Mouse (Mus musculus) heart, embryonic 16.5 days (tissue): ENCODE results near the gene Ralgps1. TPM values are rescaled to one million over a fixed set of nuclear protein-coding genes. Genes with fewer than 3 reads are reported as not detected.
A peak's percentile ranks its signal among the peaks of the same experiment; 100 is the strongest.

Experiments used
- ATAC-seq: fragments of 200-750 bp; cut with Nextera tagmentation; replicated peaks from 2 replicates; pipeline ENCODE4 v1.8.0; 2017; ENCODE audit warnings: moderate number of reproducible peaks; ENCODE audit not compliant: insufficient read depth, low FRiP score; ENCODE audit errors: extremely low read depth
- H3K27ac ChIP-seq: fragments of 300-500 bp; sonication (generic); 2 replicates; pipeline ENCODE4 v1.5.1; 2014; ENCODE audit warnings: mild to moderate bottlenecking, low read length, control low read depth, moderate library complexity
- H3K27me3 ChIP-seq: fragments of 300-500 bp; sonication (generic); 2 replicates; pipeline ENCODE4 v1.6.1; 2014; ENCODE audit warnings: low read length, mixed read lengths; ENCODE audit not compliant: control insufficient read depth, insufficient read depth
- H3K36me3 ChIP-seq: fragments of 300-500 bp; sonication (generic); 2 replicates; pipeline ENCODE4 v1.6.1; 2014; ENCODE audit not compliant: control insufficient read depth, insufficient read depth
- H3K4me1 ChIP-seq: fragments of 300-500 bp; sonication (generic); 2 replicates; pipeline ENCODE4 v1.6.1; 2014; ENCODE audit warnings: low read length, mixed read lengths; ENCODE audit not compliant: control insufficient read depth, insufficient read depth
- H3K4me2 ChIP-seq: fragments of 300-500 bp; sonication (generic); 2 replicates; pipeline ENCODE4 v1.6.1; 2014; ENCODE audit warnings: low read depth, mild to moderate bottlenecking, control low read depth, low read length
- H3K4me3 ChIP-seq: fragments of 300-500 bp; sonication (generic); 2 replicates; pipeline ENCODE4 v1.5.1; 2014; ENCODE audit warnings: mild to moderate bottlenecking, control low read depth, low read length
- H3K9ac ChIP-seq: fragments of 300-500 bp; sonication (generic); 2 replicates; pipeline ENCODE4 v1.6.1; 2014; ENCODE audit warnings: low read length, control low read depth
- H3K9me3 ChIP-seq: fragments of 300-500 bp; sonication (generic); replicated peaks from 2 replicates; pipeline ENCODE4 v1.6.1; 2016; ENCODE audit warnings: low read length; ENCODE audit not compliant: control insufficient read depth
- WGBS: fragments of 180-500 bp; shearing (Covaris S2); extraction: QIAGEN DNeasy Blood & Tissue Kit; methylation state at CpG from one replicate; pipeline ENCODE4 v1.1.7; 2014; 5-methylcytosine and 5-hydroxymethylcytosine counted together
- polyA plus RNA-seq: library from polyadenylated mRNA; unstranded; fragments of >200 nt; fragmentation: Nextera tagmentation; extraction: Ambion mirVana; gene quantifications from 2 replicates; pipeline ENCODE4 v1.2.1, GENCODE M21; 2015

Ralgps1 gene
- polyA plus RNA-seq, 1 experiment from 2014 or later = 4.6 TPM

- H3K27ac ChIP-seq = peak overlapping the region; percentile 30; the same call in 1 of the 2 replicates
- peaks cover 11% of the 10 kb centered on the region for H3K4me1 ChIP-seq
- no peak overlapping the region; the same call in 1 of the 2 replicates for H3K9ac ChIP-seq
- no peaks in the 10 kb centered on the region for H3K9me3 ChIP-seq
- no peak overlapping the region for H3K4me2 ChIP-seq
- H3K27me3 ChIP-seq = no peaks in the 10 kb centered on the region
- H3K4me3 ChIP-seq = no peak overlapping the region
- ATAC-seq = no peak
- H3K36me3 ChIP-seq = no peaks in the 10 kb centered on the region
- WGBS = 47% methylated on average over 9 of the region's 9 CpGs
These were observed 5.4 kb downstream of the Ralgps1 start for GRCm38 (mm10) chr2:33365703-33366471.

GRCm38 (mm10) chr2:33364656-33365055, 6.6 kb downstream of the Ralgps1 start:
- ATAC-seq = no peak
- 83% methylated on average over 4 of the region's 4 CpGs for WGBS
- no peak overlapping the region for H3K4me2 ChIP-seq

GRCm38 (mm10) chr2:33363890-33364289, 7.4 kb downstream of the Ralgps1 start:
- Histone ChIP-seq H3K9me3 (no peaks in the 10 kb centered on the region), H3K9ac (no peak overlapping the region), H3K4me2 (no peak overlapping the region), H3K27me3 (no peaks in the 10 kb centered on the region), H3K27ac (no peak overlapping the region), H3K4me3 (no peak overlapping the region), H3K36me3 (no peaks in the 10 kb centered on the region), H3K4me1 (peaks cover 17% of the 10 kb centered on the region)
- no peak for ATAC-seq
- 84% methylated on average over 4 of the region's 4 CpGs for WGBS

More at GRCm38 (mm10) chr2:33364656-33365055, 6.6 kb downstream of the Ralgps1 start:
- Histone ChIP-seq H3K9ac (no peak overlapping the region), H3K27ac (no peak overlapping the region), H3K36me3 (no peaks in the 10 kb centered on the region), H3K4me3 (no peak overlapping the region), H3K9me3 (no peaks in the 10 kb centered on the region), H3K4me1 (peaks cover 17% of the 10 kb centered on the region), H3K27me3 (no peaks in the 10 kb centered on the region)

- Histone ChIP-seq H3K4me3 (no peak overlapping the region), H3K4me1 (peaks cover 16% of the 10 kb centered on the region), H3K9ac (0 out of 2 replicates have a peak overlapping the region, but pooled peaks have one; percentile 8), H3K4me2 (no peak overlapping the region; the same call in 1 of the 2 replicates), H3K36me3 (no peaks in the 10 kb centered on the region), H3K9me3 (no peaks in the 10 kb centered on the region), H3K27me3 (no peaks in the 10 kb centered on the region), H3K27ac (no peak overlapping the region)
- ATAC-seq = no peak
- WGBS = 47% methylated on average over 9 of the region's 9 CpGs
These were observed 10.1 kb downstream of the Ralgps1 start for GRCm38 (mm10) chr2:33361139-33361716.

GRCm38 (mm10) chr2:33360564-33360963, 10.7 kb downstream of the Ralgps1 start:
- no peak for ATAC-seq
- Histone ChIP-seq H3K27me3 (no peaks in the 10 kb centered on the region), H3K36me3 (no peaks in the 10 kb centered on the region), H3K4me1 (peaks cover 14% of the 10 kb centered on the region), H3K9me3 (no peaks in the 10 kb centered on the region), H3K27ac (no peak overlapping the region), H3K4me3 (no peak overlapping the region), H3K9ac (no peak overlapping the region), H3K4me2 (no peak overlapping the region)
- 70% methylated on average over 3 of the region's 3 CpGs for WGBS

- Histone ChIP-seq H3K27ac (no peak overlapping the region), H3K9ac (no peak overlapping the region), H3K4me2 (no peak overlapping the region), H3K27me3 (no peaks in the 10 kb centered on the region), H3K4me3 (no peak overlapping the region), H3K36me3 (no peaks in the 10 kb centered on the region), H3K9me3 (no peaks in the 10 kb centered on the region), H3K4me1 (peaks cover 11% of the 10 kb centered on the region)
- whole genome bisulfite sequencing = 81% methylated on average over 8 of the region's 8 CpGs
- no peak for ATAC-seq
These were observed 12.1 kb downstream of the Ralgps1 start for GRCm38 (mm10) chr2:33359184-33359583.

- no peaks in the 10 kb centered on the region for H3K27me3 ChIP-seq
- no peak overlapping the region for H3K4me2 ChIP-seq
- no peak overlapping the region for H3K27ac ChIP-seq
- no peaks in the 10 kb centered on the region for H3K36me3 ChIP-seq
- no peak overlapping the region for H3K4me3 ChIP-seq
- WGBS = 80% methylated on average over 7 of the region's 7 CpGs
- no peak for ATAC-seq
- no peak overlapping the region for H3K9ac ChIP-seq
- no peaks in the 10 kb centered on the region for H3K9me3 ChIP-seq
- peaks cover 11% of the 10 kb centered on the region for H3K4me1 ChIP-seq
These were observed 13.9 kb downstream of the Ralgps1 start for GRCm38 (mm10) chr2:33357250-33357838.

- Histone ChIP-seq H3K36me3 (no peaks in the 10 kb centered on the region), H3K4me2 (no peak overlapping the region), H3K27me3 (no peaks in the 10 kb centered on the region), H3K9me3 (no peaks in the 10 kb centered on the region), H3K27ac (no peak overlapping the region), H3K4me1 (peaks cover 3% of the 10 kb centered on the region; the same call in 1 of the 2 replicates), H3K9ac (no peak overlapping the region), H3K4me3 (no peak overlapping the region)
- WGBS = 84% methylated on average over 6 of the region's 6 CpGs
- no peak for ATAC-seq
These were observed 15.7 kb downstream of the Ralgps1 start for GRCm38 (mm10) chr2:33355558-33355957.

GRCm38 (mm10) chr2:33353432-33353831, 17.9 kb downstream of the Ralgps1 start:
- Histone ChIP-seq H3K27me3 (no peaks in the 10 kb centered on the region), H3K9me3 (no peaks in the 10 kb centered on the region), H3K4me1 (peaks cover 6% of the 10 kb centered on the region), H3K9ac (no peak overlapping the region), H3K27ac (no peak overlapping the region), H3K4me2 (no peak overlapping the region), H3K36me3 (no peaks in the 10 kb centered on the region), H3K4me3 (no peak overlapping the region)
- whole genome bisulfite sequencing = 57% methylated on average over 5 of the region's 5 CpGs
- no peak for ATAC-seq
